Mouse (Mus musculus) hindbrain, embryonic 16.5 days (tissue): ENCODE results near the gene Fhit. TPM values are rescaled to one million over a fixed set of nuclear protein-coding genes. Genes with fewer than 3 reads are reported as not detected.

Source experiments
- polyA plus RNA-seq: library from polyadenylated mRNA; unstranded; fragments of >200 nt; fragmentation: Nextera tagmentation; extraction: Ambion mirVana; gene quantifications from 2 replicates; pipeline ENCODE4 v1.2.1, GENCODE M21; 2015

Fhit gene
- polyA plus RNA-seq, 1 experiment from 2014 or later, result 8.5 TPM

Other genes starting within 250 kb of the Fhit start
- gene Gm3839, start 194.7 kb upstream of the Fhit start, polyA plus RNA-seq, result 1.3 TPM in 2 replicates